Mouse (Mus musculus): ENCODE measurements at regions not wholly inside any gene's neighbourhood (a gene's known extent, or its start where the extent isn't known, plus 50 kb on each side); places are given as distances from the start of the nearest gene placed in this dataset.

GRCm38 (mm10) chr19:54470034-54470433, 426.1 kb downstream of the Adra2a start:
- no peak for DNase-seq

GRCm38 (mm10) chr19:54498066-54498465, 454.1 kb downstream of the Adra2a start:
- no peak for DNase-seq

DNA sequence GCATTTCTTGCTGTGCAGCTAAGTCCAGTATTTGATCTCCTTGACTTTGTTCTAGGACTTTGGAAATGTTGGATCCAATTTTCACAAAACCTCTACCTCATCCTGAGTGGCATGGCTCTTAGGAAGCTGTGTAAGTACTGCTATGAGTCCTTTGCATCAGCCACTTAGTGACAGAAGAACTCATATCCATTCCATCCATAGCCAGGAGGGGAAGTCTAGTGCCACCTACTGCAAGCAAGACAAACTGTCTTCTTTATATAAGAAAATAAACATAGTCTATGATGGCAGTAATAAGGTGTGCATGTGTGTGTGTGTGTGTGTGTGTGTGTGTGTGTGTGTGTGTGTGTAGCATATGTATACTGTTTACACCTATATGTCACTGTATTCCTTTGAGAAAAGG, 489.9 kb downstream of the Adra2a start:
- no peak for DNase-seq

DNA sequence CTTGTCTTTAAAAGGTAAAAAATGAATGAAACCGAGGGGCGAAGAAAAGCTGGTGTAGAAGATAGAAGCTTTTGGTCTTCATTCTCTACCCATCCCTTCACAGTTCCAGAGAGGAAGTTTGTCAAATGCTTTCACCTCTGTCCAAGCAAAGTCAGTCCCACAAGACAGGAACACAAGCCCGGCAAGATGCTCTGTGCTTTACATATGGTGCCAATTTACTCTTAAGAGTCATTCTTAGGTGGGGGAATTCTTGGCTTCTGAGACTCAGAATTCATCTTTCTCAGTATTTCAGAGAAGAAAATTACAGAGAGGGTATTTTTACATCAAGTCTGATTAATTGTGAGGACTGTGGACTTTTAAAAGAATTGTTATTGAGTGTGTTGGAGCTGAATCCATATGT, 511.4 kb downstream of the Adra2a start:
- DNase-seq = no peak

GRCm38 (mm10) chr19:54557984-54558383, 514.0 kb downstream of the Adra2a start:
- no peak for DNase-seq

DNA sequence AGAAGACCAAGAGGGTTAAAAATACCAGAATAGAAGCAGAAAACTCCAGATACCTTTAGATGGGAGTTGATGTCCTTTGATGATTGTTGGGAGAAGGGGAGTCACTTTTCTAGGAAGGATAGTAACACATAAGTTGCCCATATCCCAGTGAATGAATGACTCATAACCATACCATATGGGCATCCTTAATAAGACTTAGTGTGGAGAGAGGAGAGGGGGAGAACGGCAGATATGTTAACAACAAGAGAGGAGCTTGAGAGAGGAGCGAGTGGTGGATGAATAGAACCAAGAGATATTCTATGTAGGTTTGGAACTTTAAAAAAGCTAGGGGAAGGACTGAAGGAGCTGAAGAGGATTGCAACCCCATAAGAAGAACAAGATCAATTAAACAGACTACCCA, 539.6 kb downstream of the Adra2a start:
- no peak for DNase-seq

GRCm38 (mm10) chr19:54584687-54585237, 540.8 kb downstream of the Adra2a start:
- no peak for DNase-seq

DNA sequence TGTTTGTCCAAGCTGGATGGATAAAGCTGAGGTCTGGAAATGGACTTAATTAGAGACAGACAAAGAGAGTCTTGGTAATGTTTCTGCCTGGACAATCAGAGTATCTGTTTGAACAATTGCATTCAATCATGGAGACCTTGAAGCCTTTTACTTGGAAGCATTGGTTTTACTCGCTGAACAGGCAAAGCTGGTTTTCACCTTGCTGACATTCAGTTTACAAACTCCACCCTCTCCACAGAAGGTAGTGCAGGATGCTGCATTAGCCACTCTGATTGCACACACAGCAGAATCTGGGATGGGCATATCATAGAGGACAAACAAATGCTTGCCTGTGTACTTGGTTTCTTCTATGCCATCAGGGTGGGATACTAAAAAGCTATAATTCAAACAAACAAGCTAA, 541.4 kb downstream of the Adra2a start:
- no peak for DNase-seq

GRCm38 (mm10) chr19:54603345-54603744, 523.7 kb downstream of the Gpam start:
- no peak for DNase-seq

- no peak for DNase-seq
Measured at GRCm38 (mm10) chr19:54605346-54605745, 521.7 kb downstream of the Gpam start.

DNA sequence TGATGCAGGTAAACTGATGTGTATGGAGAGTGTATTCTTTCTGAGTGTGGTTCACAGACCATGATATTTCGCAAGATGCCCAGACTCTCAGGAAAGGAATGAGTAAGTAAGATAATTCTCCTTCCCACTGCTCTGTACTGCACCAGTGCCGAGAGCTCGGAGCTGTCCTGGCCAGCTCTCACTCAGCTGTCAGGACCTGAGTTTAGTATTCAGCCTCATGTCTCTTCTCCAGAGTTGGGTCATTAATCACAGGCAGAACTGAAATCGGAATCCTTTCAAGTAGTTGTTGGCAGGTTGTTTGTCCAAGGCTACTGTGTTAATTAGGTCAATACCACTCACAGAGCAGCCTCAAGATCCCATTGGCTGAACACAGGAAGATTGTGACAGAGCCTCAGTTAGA, 510.1 kb downstream of the Gpam start:
- DNase-seq = no peak
